Mouse (Mus musculus): ENCODE measurements around the gene Lce1f.

The Lce1f gene

GRCm38 (mm10) chr3:92720250-92720649 lies at the start of gene Lce1f:
Gene Lce1f, minus strand, starts transcription at chr3:92720350.
- DNase-seq (ENCODE audit: low spot score), result no peak

DNA sequence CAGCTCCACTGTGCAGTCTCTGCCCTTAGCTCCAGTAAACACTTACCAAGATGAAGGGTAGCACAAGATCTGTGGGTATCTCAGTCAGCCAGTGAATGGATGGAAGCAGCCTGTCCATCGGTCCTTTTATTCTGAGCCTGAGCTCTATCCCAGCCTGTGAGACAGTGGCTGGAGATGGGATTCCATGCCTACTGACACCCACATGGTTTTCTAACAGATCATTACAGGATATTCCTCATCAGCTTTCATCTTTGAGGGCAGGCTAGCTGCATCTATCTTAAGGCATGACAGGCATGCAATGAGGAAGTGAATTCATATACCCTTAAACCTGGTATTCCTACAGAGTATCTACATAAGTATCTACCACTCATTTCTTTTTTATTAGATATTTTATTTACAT lies 44.8 kb upstream of the Lce1f start, which contains the start of gene Lce1h:
Lce1h (minus strand) TSS at position 101 of the 400 bp plus-strand sequence.
- no peak for DNase-seq (ENCODE audit: low spot score)

DNA sequence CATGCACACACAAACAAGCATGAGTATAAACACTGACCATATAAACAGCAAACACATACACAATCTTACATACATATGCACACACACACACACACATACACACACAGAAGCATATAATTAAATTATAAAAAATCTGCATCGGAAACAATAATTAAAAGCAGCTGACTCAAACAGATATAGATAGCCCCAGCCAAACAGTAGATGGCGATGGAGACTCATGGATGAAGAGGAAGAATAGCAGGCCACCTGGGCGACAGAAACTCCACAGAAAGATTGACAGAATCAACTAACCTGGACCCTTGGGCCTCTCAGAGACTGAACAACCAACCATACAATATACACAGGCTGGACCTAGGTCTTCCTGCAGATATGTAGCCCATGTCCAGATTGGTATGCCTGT lies 33.0 kb upstream of the Lce1f start:
- no peak for DNase-seq (ENCODE audit: low spot score)

- no peak for DNase-seq (ENCODE audit: low spot score)
Observed at GRCm38 (mm10) chr3:92752238-92752637, 32.1 kb upstream of the Lce1f start, which contains the start of gene Lce1g. Gene Lce1g, minus strand, starts transcription at chr3:92752338.

- DNase-seq (ENCODE audit: low spot score), result no peak
Observed at GRCm38 (mm10) chr3:92738996-92739395, 18.8 kb upstream of the Lce1f start, which contains the start of gene Gm38119. Gene Gm38119, minus strand, starts transcription at chr3:92739096.

GRCm38 (mm10) chr3:92722631-92723030 lies 2.5 kb upstream of the Lce1f start:
- DNase-seq (ENCODE audit: low spot score), result no peak

DNA sequence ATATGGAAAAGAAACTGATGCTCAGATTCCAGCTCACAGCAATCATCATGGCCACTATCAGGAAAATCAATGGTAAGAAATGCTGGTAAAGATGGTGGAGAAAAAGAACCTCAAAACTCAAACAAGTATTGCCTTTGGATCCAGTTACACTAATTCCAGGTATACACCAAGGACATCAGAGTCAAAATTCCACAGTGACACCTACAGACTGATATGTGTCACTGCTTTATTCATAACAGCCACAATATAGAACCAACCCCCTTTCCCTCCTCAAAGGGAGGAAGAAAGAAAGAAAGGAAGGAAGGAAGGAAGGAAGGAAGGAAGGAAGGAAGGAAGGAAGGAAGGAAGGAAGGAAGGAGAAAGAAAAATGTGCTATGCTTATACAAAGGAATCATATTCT lies 5.0 kb downstream of the Lce1f start:
- DNase-seq (ENCODE audit: low spot score), result no peak

GRCm38 (mm10) chr3:92708974-92709373 lies 11.2 kb downstream of the Lce1f start, which contains the start of gene Lce1e:
Gene Lce1e, minus strand, starts transcription at chr3:92709074.
- DNase-seq (ENCODE audit: low spot score), result no peak

- no peak for DNase-seq (ENCODE audit: low spot score)
Observed at GRCm38 (mm10) chr3:92694613-92695012, 25.5 kb downstream of the Lce1f start.

GRCm38 (mm10) chr3:92691688-92692087 lies 28.5 kb downstream of the Lce1f start:
- DNase-seq (ENCODE audit: low spot score), result no peak

- peak; percentile 11 for DNase-seq (ENCODE audit: low spot score)
Observed at GRCm38 (mm10) chr3:92689154-92689553, 31.0 kb downstream of the Lce1f start.

DNA sequence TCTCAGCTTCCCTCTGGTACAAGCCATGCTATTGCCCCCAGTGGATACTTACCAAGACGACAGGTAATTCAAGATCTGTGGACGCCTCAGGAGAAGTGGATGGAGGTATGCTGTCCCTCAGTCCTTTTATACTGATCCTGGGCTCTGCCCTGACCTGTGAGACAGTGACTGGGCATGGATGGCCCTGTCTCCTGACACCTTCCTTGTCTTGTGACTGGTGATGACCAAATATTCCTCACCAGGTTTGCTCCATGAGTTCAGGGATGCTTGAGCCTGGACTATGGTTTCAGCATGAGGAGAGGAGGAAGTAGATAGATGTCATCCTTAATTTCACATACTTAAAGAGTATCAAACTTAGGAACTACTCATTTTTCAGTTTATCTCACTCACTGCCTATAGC lies 33.0 kb downstream of the Lce1f start, which contains the start of gene Lce1d:
Lce1d (minus strand) TSS at position 101 of the 400 bp plus-strand sequence.
- DNase-seq (ENCODE audit: low spot score), result no peak

DNA sequence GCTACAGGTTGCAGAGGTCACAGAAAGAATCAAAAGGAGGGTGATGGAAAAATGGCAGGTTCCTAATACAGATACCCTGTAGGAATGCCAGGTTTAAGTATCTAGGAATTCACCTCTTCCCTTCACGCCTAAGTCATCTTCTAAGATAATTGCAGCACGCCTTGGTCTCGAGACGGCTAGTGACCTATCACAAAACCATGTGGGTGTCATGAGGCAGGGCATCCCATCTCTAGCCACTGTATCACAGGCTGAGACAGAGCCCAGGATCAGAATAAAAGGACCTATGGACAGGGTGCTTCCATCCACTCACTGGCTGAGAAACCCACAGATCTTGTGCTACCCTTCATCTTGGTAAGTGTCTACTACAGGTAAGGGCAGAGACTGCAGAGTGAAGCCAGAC lies 41.2 kb downstream of the Lce1f start, which contains the start of gene Lce1c:
Lce1c (plus strand) TSS at position 301 of the 400 bp plus-strand sequence.
- DNase-seq (ENCODE audit: low spot score), result no peak

GRCm38 (mm10) chr3:92670215-92670614 lies 49.9 kb downstream of the Lce1f start, which contains the start of gene Lce1a2:
Gene Lce1a2, minus strand, starts transcription at chr3:92670315.
- no peak for DNase-seq (ENCODE audit: low spot score)

Measured in urinary bladder, postnatal 14 days (tissue).